Mouse (Mus musculus) small intestine, adult 10 weeks (tissue): Measurements from ENCODE around the gene Atxn7l3. TPM values are rescaled to one million over a fixed set of nuclear protein-coding genes. Genes with fewer than 3 reads are reported as not detected.

Experiments
- polyA plus RNA-seq: library from polyadenylated mRNA; stranded (reverse); fragments of 350-450 nt; fragmentation: Illumina TruSeq; extraction: RNeasy Lipid Tissue Mini Kit (QIAGEN cat#74804); gene quantifications from one replicate; pipeline ENCODE4 v1.2.3, GENCODE M21; 2014; ENCODE audit warnings: low replicate concordance

The Atxn7l3 gene
- polyA plus RNA-seq = 5.4 TPM

GRCm38 (mm10) chr11:102296491-102297472 is at the start of gene Atxn7l3:
Gene Atxn7l3 (minus strand): TSS chr11:102296631.

GRCm38 (mm10) chr11:102319410-102319792 is 23.0 kb upstream of the Atxn7l3 start, which contains the start of gene Ubtf:
Gene Ubtf (minus strand): TSS chr11:102319742.

GRCm38 (mm10) chr11:102284501-102285094 is 11.8 kb downstream of the Atxn7l3 start, which contains the start of gene Tmub2:
Gene Tmub2 (plus strand): TSS chr11:102284931.

DNA sequence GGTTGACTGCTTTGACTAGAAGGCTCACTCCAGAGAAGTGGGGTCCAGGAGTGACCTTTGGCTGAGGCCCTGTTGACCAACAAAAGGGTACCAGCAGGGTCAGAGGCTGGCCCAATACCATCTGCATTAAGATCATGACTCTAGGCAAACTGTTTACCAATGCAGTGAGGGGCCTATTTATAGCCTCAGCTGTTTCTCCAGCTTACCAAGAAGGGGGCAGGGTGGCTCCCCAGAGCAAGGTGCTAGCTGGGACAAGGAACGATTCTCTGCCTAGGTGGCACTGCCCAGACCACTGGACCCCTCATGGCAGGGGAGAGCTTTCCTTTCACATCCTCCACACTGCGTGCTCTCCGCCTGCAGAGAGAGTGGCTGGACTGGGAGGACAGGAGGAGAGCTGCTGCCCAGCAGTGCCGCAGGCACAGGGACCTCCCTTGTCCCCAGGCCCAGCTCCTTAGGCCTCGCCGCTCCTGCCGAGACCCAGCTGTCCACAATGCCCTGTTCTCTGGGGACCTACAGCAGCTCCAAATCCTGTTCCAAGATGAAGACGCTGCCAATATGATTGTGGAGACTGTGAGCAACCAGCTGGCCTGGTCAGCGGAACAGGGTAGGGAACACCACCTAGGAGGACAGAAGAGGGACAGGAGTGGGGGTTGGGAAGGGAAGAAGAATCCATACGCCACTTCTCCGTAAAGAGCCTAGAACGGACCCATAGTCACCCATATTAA is 27.7 kb downstream of the Atxn7l3 start, which contains the start of gene Asb16:
Asb16 (plus strand) TSS at position 224 of the 725 bp plus-strand sequence.

GRCm38 (mm10) chr11:102248630-102249230 is 47.7 kb downstream of the Atxn7l3 start, which contains the start of gene BC030867:
Gene BC030867 (plus strand): TSS chr11:102248882.

Other genes with a start within 250 kb of the Atxn7l3 start
- not detected for gene Mpp2, start 208.1 kb downstream of the Atxn7l3 start, polyA plus RNA-seq
- not detected for gene Ppy, start 195.3 kb downstream of the Atxn7l3 start, polyA plus RNA-seq
- not detected for gene Pyy, start 188.8 kb downstream of the Atxn7l3 start, polyA plus RNA-seq
- 0.26 TPM for gene Nags, start 151.1 kb downstream of the Atxn7l3 start, polyA plus RNA-seq
- 2.4 TPM for gene Tmem101, start 140.2 kb downstream of the Atxn7l3 start, polyA plus RNA-seq
- gene Lsm12, start 111.3 kb downstream of the Atxn7l3 start, polyA plus RNA-seq = 50.0 TPM
- gene G6pc3, start 107.0 kb downstream of the Atxn7l3 start, polyA plus RNA-seq = 1.1 TPM
- gene Hdac5, start 66.5 kb downstream of the Atxn7l3 start, polyA plus RNA-seq = 1.2 TPM
- gene BC030867, start 47.7 kb downstream of the Atxn7l3 start, polyA plus RNA-seq = not detected
- gene Asb16, start 27.9 kb downstream of the Atxn7l3 start, polyA plus RNA-seq = not detected
- 6.1 TPM for gene Tmub2, start 11.7 kb downstream of the Atxn7l3 start, polyA plus RNA-seq
- gene Ubtf, start 23.1 kb upstream of the Atxn7l3 start, polyA plus RNA-seq = 22.9 TPM
- gene Slc4a1, start 69.6 kb upstream of the Atxn7l3 start, polyA plus RNA-seq = not detected
- not detected for gene Rundc3a, start 96.8 kb upstream of the Atxn7l3 start, polyA plus RNA-seq
- 4.1 TPM for gene Slc25a39, start 111.3 kb upstream of the Atxn7l3 start, polyA plus RNA-seq
- 2.2 TPM for gene Grn, start 133.7 kb upstream of the Atxn7l3 start, polyA plus RNA-seq
- gene Fam171a2, start 151.1 kb upstream of the Atxn7l3 start, polyA plus RNA-seq = not detected
- gene Itga2b, start 173.5 kb upstream of the Atxn7l3 start, polyA plus RNA-seq = not detected